Mouse (Mus musculus) fat pad, adult 2 months (tissue): Measurements from ENCODE around the gene Sumo2.
"Not testable (repeated sequence)": the region's sequence is repeated elsewhere in the genome, so short reads cannot be mapped to it uniquely, and the experiment has no call there.

Experiments used
- DNase-seq: peaks from one replicate; pipeline ENCODE4 v3.0.0-alpha.2; 2011; ENCODE audit warnings: low read depth, low spot score; ENCODE audit errors: extremely low read depth

Sumo2 gene

GRCm38 (mm10) chr11:115519581-115519980 is 16.5 kb downstream of the Sumo2 start:
- no peak for DNase-seq

DNA sequence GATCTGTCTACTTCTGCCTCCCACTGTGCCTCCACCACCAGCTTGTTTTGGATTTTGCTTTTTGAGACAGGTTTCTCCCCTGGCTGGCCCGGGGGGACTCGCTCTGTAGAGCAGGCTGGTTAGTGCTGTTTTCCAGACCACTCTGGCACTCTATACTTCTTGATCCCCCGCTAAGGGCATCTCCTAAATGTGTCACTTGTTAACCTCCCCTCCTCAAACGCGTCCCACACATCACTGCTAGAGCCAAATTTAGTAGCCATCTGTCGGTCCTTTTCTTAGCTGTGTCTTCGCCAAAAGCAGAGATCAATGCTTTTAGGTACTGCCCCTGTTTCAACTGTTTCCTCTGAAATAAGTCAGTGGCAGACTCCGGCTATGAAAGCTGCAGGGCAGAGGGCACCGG is 17.4 kb downstream of the Sumo2 start:
- DNase-seq = no peak

DNA sequence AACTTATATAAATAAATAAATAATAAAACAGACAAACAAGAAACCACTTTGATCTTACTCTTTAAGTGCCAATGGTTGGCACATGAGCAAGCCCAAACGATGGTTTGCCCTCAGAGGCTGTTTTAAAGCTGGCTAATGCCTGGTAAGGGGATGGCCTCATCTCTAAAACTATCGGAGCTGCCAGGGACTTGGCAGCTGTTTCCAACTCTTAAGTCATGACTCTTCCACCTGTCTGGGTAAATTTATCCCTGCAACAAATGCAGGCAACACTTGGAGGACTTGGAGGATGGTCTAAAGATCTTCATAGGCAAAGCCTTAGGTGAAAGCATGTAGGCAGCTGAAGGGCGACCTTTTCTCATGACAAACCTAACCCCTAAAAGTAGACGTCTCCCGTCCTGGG is 19.1 kb downstream of the Sumo2 start:
- DNase-seq = no peak

DNA sequence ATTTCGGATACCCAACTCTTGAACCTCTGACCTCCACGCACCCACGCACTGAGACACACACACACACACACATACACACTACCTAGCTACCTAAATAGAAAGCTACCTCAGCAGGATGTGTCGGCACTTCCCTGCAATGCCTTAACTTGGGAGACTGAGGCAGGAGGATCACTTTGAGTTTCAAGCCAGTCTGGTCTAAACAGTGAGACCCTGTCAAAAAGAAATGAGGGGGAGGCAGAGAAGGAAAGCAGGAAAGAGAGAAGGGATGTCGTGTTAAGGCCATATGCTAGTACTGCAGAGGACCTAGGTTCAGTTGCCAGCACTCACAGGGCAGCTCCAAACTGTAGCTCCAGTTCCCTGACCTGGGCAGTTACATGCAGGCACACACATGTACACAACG is 21.1 kb downstream of the Sumo2 start:
- DNase-seq = no peak

- DNase-seq = peak; percentile 50
Observed at GRCm38 (mm10) chr11:115514238-115514663, 21.8 kb downstream of the Sumo2 start, which contains the start of gene Jpt1. Gene Jpt1 (minus strand): TSS chr11:115514387.

GRCm38 (mm10) chr11:115513271-115514237 is 22.5 kb downstream of the Sumo2 start:
- no peak for DNase-seq

GRCm38 (mm10) chr11:115512407-115513183 is 23.5 kb downstream of the Sumo2 start:
- no peak for DNase-seq

GRCm38 (mm10) chr11:115512004-115512403 is 24.1 kb downstream of the Sumo2 start:
- no peak for DNase-seq

GRCm38 (mm10) chr11:115511121-115511520 is 25.0 kb downstream of the Sumo2 start:
- DNase-seq = no peak

DNA sequence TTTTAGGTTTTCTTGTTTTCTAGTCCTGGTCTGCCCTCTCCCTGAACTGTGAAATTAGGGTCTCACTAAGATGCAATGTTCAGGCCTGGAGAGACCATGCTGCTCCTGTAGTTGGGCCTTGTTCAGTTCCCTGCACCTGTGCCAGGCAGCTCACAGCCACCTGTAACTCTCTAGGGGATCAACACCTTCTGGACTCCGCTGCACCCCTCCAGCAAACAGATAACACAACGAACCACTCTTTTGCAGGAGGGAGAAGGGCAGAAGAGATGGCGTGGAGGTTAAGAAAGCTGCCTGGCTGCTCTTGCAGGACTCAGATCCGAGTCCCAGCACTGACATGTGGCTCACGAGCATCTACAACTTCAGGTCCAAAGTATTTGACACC is 25.6 kb downstream of the Sumo2 start:
- no peak for DNase-seq

GRCm38 (mm10) chr11:115509773-115510506 is 26.1 kb downstream of the Sumo2 start:
- no peak for DNase-seq

- DNase-seq = no peak
Observed at GRCm38 (mm10) chr11:115508061-115508460, 28.0 kb downstream of the Sumo2 start.

DNA sequence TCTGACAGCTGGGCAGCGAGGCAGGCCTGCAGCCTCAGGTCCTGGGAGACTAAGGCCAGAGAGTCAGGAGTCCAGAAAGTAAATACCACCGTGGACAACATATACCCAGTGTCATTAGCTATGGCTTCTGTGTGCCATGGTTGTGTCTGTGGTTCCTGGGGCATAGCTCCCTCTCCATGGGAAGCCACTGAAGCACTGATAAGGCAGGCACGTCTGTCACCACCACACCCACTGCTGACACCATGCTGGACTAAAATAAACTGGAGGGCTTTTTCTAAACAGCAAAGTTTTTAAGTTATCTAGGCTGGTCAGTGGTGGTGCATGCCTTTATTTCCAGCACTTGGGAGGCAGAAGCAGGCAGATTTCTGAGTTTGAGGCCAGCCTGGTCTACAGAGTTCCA is 29.5 kb downstream of the Sumo2 start:
- DNase-seq = no peak

GRCm38 (mm10) chr11:115502636-115503035 is 33.4 kb downstream of the Sumo2 start:
- DNase-seq = no peak

DNA sequence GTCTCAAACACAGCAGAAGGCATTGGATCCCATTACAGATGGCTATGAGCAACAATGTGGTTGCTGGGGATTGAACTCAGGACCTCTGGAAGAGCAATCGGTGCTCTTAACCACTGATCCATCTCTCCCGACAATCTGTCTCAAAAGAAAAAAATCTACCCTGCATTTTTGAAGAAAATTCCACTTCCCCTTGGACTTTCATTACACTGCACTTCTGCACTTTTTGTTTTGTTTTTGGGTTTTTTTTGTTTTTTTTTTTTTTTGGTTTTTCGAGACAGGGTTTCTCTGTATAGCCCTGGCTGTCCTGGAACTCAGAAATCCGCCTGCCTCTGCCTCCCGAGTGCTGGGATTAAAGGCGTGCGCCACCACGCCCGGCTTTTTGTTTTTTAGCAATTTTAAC is 39.5 kb downstream of the Sumo2 start:
- DNase-seq = not testable (repeated sequence)

DNA sequence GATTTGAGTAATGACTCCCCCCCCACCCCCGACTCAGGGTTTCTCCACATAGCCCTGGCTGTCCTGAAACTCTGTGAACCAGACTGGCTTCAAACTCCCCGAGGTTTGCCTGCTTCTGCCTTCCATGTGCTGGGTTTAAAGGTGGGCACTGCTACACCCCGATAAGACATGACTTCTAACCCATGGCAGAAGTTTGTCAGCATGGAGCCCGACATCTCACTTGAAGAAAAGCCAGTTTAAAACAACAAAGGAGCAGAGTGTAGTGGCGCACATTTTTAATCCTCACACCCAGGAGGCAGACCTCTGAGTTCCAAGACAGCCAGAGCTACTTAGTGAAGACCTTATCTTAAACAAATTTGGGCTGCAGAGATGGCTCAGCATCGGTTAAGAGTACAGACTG is 43.7 kb downstream of the Sumo2 start:
- no peak for DNase-seq

GRCm38 (mm10) chr11:115491356-115492083 is 44.6 kb downstream of the Sumo2 start, which contains the start of gene Nt5c:
Gene Nt5c (minus strand): TSS chr11:115491862.
- DNase-seq = no peak

GRCm38 (mm10) chr11:115490441-115491355 is 45.4 kb downstream of the Sumo2 start:
- no peak for DNase-seq

DNA sequence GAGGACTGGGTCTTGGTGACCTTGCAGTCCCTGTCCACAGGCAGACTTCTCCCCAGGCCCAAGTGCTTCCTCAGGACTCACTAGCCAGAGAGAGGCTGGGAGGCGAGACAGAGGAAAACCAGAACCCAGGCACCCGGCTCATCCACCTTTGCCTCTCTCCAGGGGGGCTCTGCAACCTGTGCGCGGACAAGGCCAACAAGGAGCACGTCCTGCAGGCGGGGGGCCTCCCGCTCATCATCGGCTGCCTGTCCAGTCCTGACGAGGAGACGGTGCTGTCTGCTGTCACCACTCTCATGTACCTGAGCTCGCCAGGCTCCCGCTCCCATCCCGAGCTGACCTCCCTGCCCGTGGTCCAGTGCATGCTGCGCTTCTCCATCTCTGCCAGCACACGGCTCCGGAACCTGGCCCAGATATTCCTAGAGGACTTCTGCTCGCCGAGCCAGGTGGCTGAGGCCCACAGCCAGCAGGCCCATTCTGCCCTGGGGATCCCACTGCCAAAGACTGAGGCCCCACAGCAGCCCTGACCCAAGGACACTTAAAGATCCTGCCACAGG is 47.4 kb downstream of the Sumo2 start:
- DNase-seq = no peak
